Mouse (Mus musculus) embryonic facial prominence, embryonic 13.5 days (tissue): ENCODE results near the gene Klhl42. TPM values are rescaled to one million over a fixed set of nuclear protein-coding genes. Genes with fewer than 3 reads are reported as not detected.

Experiments used
- ATAC-seq: fragments of 200-750 bp; cut with Nextera tagmentation; 2 replicates; pipeline ENCODE4 v1.8.0; 2017; ENCODE audit warnings: low read depth; ENCODE audit not compliant: insufficient number of reproducible peaks, insufficient read depth, low FRiP score, low TSS enrichment
- H3K27ac ChIP-seq: fragments of 300-500 bp; sonication (generic); 2 replicates; pipeline ENCODE4 v1.5.1; 2015; ENCODE audit warnings: moderate library complexity, mild to moderate bottlenecking, inconsistent platforms
- H3K27me3 ChIP-seq: fragments of 300-500 bp; sonication (generic); 2 replicates; pipeline ENCODE4 v1.6.1; 2015; ENCODE audit warnings: mild to moderate bottlenecking, inconsistent platforms
- H3K36me3 ChIP-seq: fragments of 300-500 bp; sonication (generic); 2 replicates; pipeline ENCODE4 v1.6.1; 2015; ENCODE audit warnings: mild to moderate bottlenecking, inconsistent platforms
- H3K4me1 ChIP-seq: fragments of 300-500 bp; sonication (generic); 2 replicates; pipeline ENCODE4 v1.6.1; 2015; ENCODE audit warnings: inconsistent platforms
- H3K4me2 ChIP-seq: fragments of 300-500 bp; sonication (generic); 2 replicates; pipeline ENCODE4 v1.6.1; 2015; ENCODE audit warnings: moderate library complexity, mild to moderate bottlenecking, inconsistent platforms
- H3K4me3 ChIP-seq: fragments of 300-500 bp; sonication (generic); 2 replicates; pipeline ENCODE4 v1.5.1; 2015; ENCODE audit warnings: mild to moderate bottlenecking, inconsistent platforms
- H3K9ac ChIP-seq: fragments of 300-500 bp; sonication (generic); 2 replicates; pipeline ENCODE4 v1.6.1; 2015; ENCODE audit warnings: mild to moderate bottlenecking, inconsistent platforms
- H3K9me3 ChIP-seq: fragments of 300-500 bp; sonication (generic); 2 replicates; pipeline ENCODE4 v1.6.1; 2016; ENCODE audit warnings: inconsistent platforms
- WGBS: fragments of 180-500 bp; shearing (Covaris S2); methylation state at CpG from one replicate; pipeline ENCODE4 v1.1.7; 2015; ENCODE audit warnings: mixed read lengths; 5-methylcytosine and 5-hydroxymethylcytosine counted together
- polyA plus RNA-seq: library from polyadenylated mRNA; unstranded; fragments of >200 nt; fragmentation: Nextera tagmentation; extraction: Ambion mirVana; gene quantifications from 2 replicates; pipeline ENCODE4 v1.2.1, GENCODE M21; 2015

Gene Klhl42
- polyA plus RNA-seq, 1 experiment from 2014 or later = 9.2 TPM

DNA sequence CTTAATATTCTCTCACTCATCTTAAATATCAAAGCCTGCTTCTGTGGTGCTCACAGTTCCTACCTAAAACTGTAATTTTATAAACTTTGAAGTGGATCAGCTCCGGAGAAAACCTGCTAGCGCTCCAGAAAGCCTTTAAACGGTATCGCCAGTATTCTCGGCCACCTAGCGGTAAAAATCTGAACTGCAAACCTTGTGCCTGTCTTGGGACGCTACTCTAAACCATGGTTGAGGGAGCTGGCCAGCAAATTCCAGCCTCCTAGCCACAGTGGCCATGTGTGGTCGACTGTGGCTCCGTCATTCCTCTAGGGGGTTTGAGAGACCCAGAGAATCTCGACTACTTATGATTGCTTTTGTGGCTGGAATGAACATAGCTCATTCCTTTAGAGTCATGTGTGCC lies 25.4 kb downstream of the Klhl42 start:
- Histone ChIP-seq H3K9me3 (no peaks in the 10 kb centered on the region), H3K36me3 (peaks cover 13% of the 10 kb centered on the region), H3K27me3 (no peaks in the 10 kb centered on the region), H3K4me2 (no peak overlapping the region), H3K27ac (no peak overlapping the region), H3K4me1 (no peaks in the 10 kb centered on the region), H3K4me3 (no peak overlapping the region), H3K9ac (no peak overlapping the region)
- ATAC-seq = no peak
- 5% methylated on average over 10 of the region's 10 CpGs for WGBS

- H3K4me3 ChIP-seq = no peak overlapping the region
- H3K36me3 ChIP-seq = peaks cover 4% of the 10 kb centered on the region
- WGBS = 93% methylated on average over 7 of the region's 7 CpGs
- no peaks in the 10 kb centered on the region for H3K9me3 ChIP-seq
- ATAC-seq = no peak
- no peak overlapping the region for H3K9ac ChIP-seq
- H3K27ac ChIP-seq = no peak overlapping the region
- H3K4me2 ChIP-seq = no peak overlapping the region
- no peaks in the 10 kb centered on the region for H3K4me1 ChIP-seq
- H3K27me3 ChIP-seq = no peaks in the 10 kb centered on the region
These were observed 26.6 kb downstream of the Klhl42 start for GRCm38 (mm10) chr6:147117764-147118163.

DNA sequence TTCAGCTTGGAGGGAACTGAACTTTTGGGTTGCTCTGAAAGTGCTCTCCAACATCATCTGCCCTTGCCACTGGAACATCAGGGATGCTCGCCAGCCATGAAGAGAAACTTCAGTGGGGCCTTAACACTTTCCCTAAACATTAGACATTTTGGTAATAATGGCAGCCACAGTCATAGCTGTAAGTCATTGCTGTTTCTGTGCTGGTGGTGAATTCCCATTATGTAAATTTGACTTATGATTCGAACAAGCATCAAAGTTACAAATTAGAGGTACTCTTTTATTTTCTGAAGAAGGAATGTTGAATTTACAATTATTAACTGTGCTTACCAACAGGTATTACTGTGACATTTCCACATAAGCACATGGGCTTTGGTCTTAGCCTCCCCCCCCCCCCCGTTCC lies 27.0 kb downstream of the Klhl42 start:
- Histone ChIP-seq H3K9ac (no peak overlapping the region), H3K4me1 (no peaks in the 10 kb centered on the region), H3K36me3 (no peaks in the 10 kb centered on the region; the same call in 1 of the 2 replicates), H3K27me3 (no peaks in the 10 kb centered on the region), H3K9me3 (no peaks in the 10 kb centered on the region), H3K27ac (no peak overlapping the region), H3K4me3 (no peak overlapping the region), H3K4me2 (no peak overlapping the region)
- ATAC-seq = no peak
- whole genome bisulfite sequencing = 86% methylated on average over 3 of the region's 3 CpGs

GRCm38 (mm10) chr6:147121320-147121719 lies 30.1 kb downstream of the Klhl42 start:
- H3K9me3 ChIP-seq = no peaks in the 10 kb centered on the region
- no peaks in the 10 kb centered on the region for H3K4me1 ChIP-seq
- H3K4me2 ChIP-seq = no peak overlapping the region
- H3K27ac ChIP-seq = no peak overlapping the region
- ATAC-seq = no peak
- H3K9ac ChIP-seq = no peak overlapping the region
- WGBS = 56% methylated on average over 6 of the region's 6 CpGs
- H3K27me3 ChIP-seq = no peaks in the 10 kb centered on the region
- H3K4me3 ChIP-seq = no peak overlapping the region
- H3K36me3 ChIP-seq = no peaks in the 10 kb centered on the region

GRCm38 (mm10) chr6:147127239-147127638 lies 36.1 kb downstream of the Klhl42 start:
- no peaks in the 10 kb centered on the region for H3K36me3 ChIP-seq
- WGBS = 91% methylated on average over 10 of the region's 10 CpGs
- H3K9ac ChIP-seq = no peak overlapping the region
- H3K4me2 ChIP-seq = no peak overlapping the region
- H3K9me3 ChIP-seq = no peaks in the 10 kb centered on the region
- H3K27me3 ChIP-seq = no peaks in the 10 kb centered on the region
- no peak overlapping the region for H3K4me3 ChIP-seq
- no peak for ATAC-seq
- H3K4me1 ChIP-seq = no peaks in the 10 kb centered on the region
- no peak overlapping the region for H3K27ac ChIP-seq

- ATAC-seq = no peak
- Histone ChIP-seq H3K9me3 (no peaks in the 10 kb centered on the region), H3K4me2 (no peak overlapping the region), H3K4me3 (no peak overlapping the region), H3K27ac (no peak overlapping the region), H3K36me3 (no peaks in the 10 kb centered on the region), H3K9ac (no peak overlapping the region), H3K4me1 (peaks cover 7% of the 10 kb centered on the region), H3K27me3 (no peaks in the 10 kb centered on the region)
- WGBS = 67% methylated on average over 3 of the region's 3 CpGs
These were observed 47.1 kb downstream of the Klhl42 start for GRCm38 (mm10) chr6:147138260-147138659.

- Histone ChIP-seq H3K27me3 (no peaks in the 10 kb centered on the region), H3K36me3 (no peaks in the 10 kb centered on the region), H3K4me2 (no peak overlapping the region), H3K4me3 (no peak overlapping the region), H3K9me3 (no peaks in the 10 kb centered on the region), H3K4me1 (peaks cover 15% of the 10 kb centered on the region), H3K9ac (no peak overlapping the region), H3K27ac (no peak overlapping the region)
- ATAC-seq = no peak
- 92% methylated on average over 7 of the region's 7 CpGs for WGBS
These were observed 49.5 kb downstream of the Klhl42 start for GRCm38 (mm10) chr6:147140600-147141154.

- H3K27ac ChIP-seq = no peak overlapping the region
- H3K4me1 ChIP-seq = peaks cover 14% of the 10 kb centered on the region; the same call in 1 of the 2 replicates
- no peaks in the 10 kb centered on the region for H3K36me3 ChIP-seq
- 86% methylated on average over 5 of the region's 5 CpGs for WGBS
- H3K9me3 ChIP-seq = no peaks in the 10 kb centered on the region
- H3K27me3 ChIP-seq = no peaks in the 10 kb centered on the region
- ATAC-seq = no peak
- no peak overlapping the region for H3K4me2 ChIP-seq
- no peak overlapping the region for H3K9ac ChIP-seq
- H3K4me3 ChIP-seq = no peak overlapping the region
These were observed 53.5 kb downstream of the Klhl42 start for GRCm38 (mm10) chr6:147144664-147145063.

DNA sequence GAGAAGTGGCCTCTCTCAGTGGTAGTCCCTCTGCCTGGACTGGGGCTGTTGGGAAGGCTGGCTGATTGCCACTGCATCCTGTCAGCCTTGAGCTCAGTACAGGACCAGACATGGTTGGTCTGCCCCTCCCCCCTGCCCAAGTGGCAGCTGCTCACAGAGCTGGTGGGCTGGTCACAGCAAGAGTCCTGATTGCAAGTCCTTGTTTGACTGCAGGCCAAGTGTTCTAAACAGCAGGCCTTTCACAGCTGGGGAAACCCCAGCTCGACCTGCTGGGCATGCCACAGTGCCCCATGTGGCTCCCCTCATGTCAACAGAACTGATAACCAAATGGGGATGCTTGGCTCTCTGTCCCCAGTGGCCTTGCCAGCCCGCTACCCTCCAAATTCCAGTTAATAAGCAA lies 54.1 kb downstream of the Klhl42 start:
- Histone ChIP-seq H3K4me3 (no peak overlapping the region), H3K4me1 (peaks cover 14% of the 10 kb centered on the region; the same call in 1 of the 2 replicates), H3K4me2 (no peak overlapping the region), H3K27me3 (no peaks in the 10 kb centered on the region), H3K9ac (no peak overlapping the region), H3K27ac (no peak overlapping the region), H3K9me3 (no peaks in the 10 kb centered on the region), H3K36me3 (no peaks in the 10 kb centered on the region)
- ATAC-seq = peak; percentile 67; the same call in 1 of the 2 replicates
- 22% methylated on average over 2 of the region's 2 CpGs for WGBS

DNA sequence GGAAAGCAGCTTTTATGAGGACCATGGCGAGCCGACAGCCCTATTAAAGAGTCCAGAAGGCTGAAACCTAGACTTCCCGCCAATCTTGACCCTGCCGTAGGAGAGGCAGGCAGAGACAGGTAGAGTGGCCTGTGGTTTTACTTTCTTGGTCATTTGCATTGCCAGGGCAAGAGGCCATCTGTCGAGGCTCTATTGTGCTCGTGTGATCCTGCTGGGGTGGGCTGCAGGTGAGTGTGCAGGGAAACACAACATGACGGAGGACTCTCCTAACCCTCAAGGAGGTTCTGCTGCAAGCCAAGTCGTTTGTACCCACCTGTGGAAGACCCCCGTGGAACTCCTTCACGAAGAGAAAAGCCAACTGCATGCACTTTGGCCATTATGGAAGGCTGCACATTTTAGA lies 54.6 kb downstream of the Klhl42 start:
- Histone ChIP-seq H3K9ac (no peak overlapping the region), H3K9me3 (no peaks in the 10 kb centered on the region), H3K4me2 (no peak overlapping the region), H3K36me3 (no peaks in the 10 kb centered on the region), H3K4me1 (peaks cover 14% of the 10 kb centered on the region; the same call in 1 of the 2 replicates), H3K27me3 (no peaks in the 10 kb centered on the region), H3K27ac (no peak overlapping the region), H3K4me3 (no peak overlapping the region)
- 67% methylated on average over 10 of the region's 10 CpGs for WGBS
- ATAC-seq = no peak

DNA sequence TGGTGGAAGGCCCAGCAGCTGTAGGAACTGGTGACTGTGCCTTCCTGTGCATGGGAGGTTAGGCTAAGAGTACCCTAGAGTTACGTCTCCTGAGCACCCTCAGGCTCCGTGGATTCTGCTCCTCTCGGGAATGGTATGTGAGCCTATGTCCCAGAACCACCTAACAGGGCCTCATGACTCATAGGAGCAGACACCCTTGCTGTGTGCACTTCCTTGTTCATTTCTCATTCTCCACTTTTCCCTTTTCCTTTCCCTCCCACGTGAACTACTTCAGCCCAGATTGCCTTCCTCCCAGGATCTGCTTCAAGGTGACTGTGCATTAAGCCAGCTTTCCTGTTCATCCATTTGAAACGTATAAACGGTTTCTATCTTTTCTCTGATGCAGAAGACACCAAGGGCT lies 59.9 kb downstream of the Klhl42 start:
- Histone ChIP-seq H3K27ac (no peak overlapping the region), H3K4me1 (peaks cover 12% of the 10 kb centered on the region), H3K9ac (no peak overlapping the region), H3K27me3 (no peaks in the 10 kb centered on the region), H3K4me2 (no peak overlapping the region), H3K9me3 (no peaks in the 10 kb centered on the region), H3K4me3 (no peak overlapping the region), H3K36me3 (no peaks in the 10 kb centered on the region)
- no peak for ATAC-seq
- 83% methylated on average over 6 of the region's 6 CpGs for WGBS

- H3K9me3 ChIP-seq = no peaks in the 10 kb centered on the region
- ATAC-seq = 0 out of 2 replicates have a peak, but pooled peaks have one; percentile 21
- H3K4me2 ChIP-seq = no peak overlapping the region
- H3K9ac ChIP-seq = no peak overlapping the region
- no peak overlapping the region for H3K4me3 ChIP-seq
- no peak overlapping the region for H3K27ac ChIP-seq
- H3K4me1 ChIP-seq = peaks cover 12% of the 10 kb centered on the region
- H3K36me3 ChIP-seq = no peaks in the 10 kb centered on the region
- H3K27me3 ChIP-seq = no peaks in the 10 kb centered on the region
These were observed 60.7 kb downstream of the Klhl42 start for GRCm38 (mm10) chr6:147151839-147152238.
